ENCODE assay signal across 11 mouse cellular contexts in genomic region chr2:142554851-142555250, GRCm38 (mm10).
DNase-seq lines count a peak whose midpoint lies in the region; ATAC-seq and TF ChIP-seq lines count a peak whose summit lies in the region.
"Had no signal": no experiment of that assay in that cellular context is flagged by ENCODE, and none has a peak within 500 bp of the region (broad histone marks: within the 10 kb centered on the region; RNA-seq: fewer than 3 reads in every experiment).

No protein-coding gene starts in this region.

- H3K9ac ChIP-seq in midbrain, embryonic 16.5 days (ENCODE audit: low read depth, low read length) = no peak overlapping the region
- no peak overlapping the region for H3K9ac ChIP-seq in forebrain, postnatal 0 days
- H3K9ac ChIP-seq: liver, embryonic 13.5 days had no signal

- ATAC-seq in midbrain, embryonic 16.5 days = peak; percentile 45; the same call in 1 of the 2 replicates
- peak; percentile 95 for ATAC-seq in forebrain, postnatal 0 days
- ATAC-seq: intestine, embryonic 16.5 days had no signal

- no peak overlapping the region for H3K4me3 ChIP-seq in midbrain, embryonic 16.5 days (ENCODE audit: low read depth, low read length)
- H3K4me3 ChIP-seq in midbrain, embryonic 10.5 days = no peak overlapping the region
- H3K4me3 ChIP-seq in forebrain, postnatal 0 days (ENCODE audit: low read depth, low read length) = no peak overlapping the region
- H3K4me3 ChIP-seq: liver, embryonic 13.5 days; myocyte had no signal

- H3K4me1 ChIP-seq in midbrain, embryonic 16.5 days (ENCODE audit: control insufficient read depth, insufficient read depth, low read length) = no peaks in the 10 kb centered on the region
- H3K4me1 ChIP-seq in midbrain, embryonic 10.5 days = peaks cover 21% of the 10 kb centered on the region
- H3K4me1 ChIP-seq in forebrain, postnatal 0 days (ENCODE audit: insufficient read depth) = no peaks in the 10 kb centered on the region
- H3K4me1 ChIP-seq: liver, embryonic 13.5 days had no signal

- no peaks in the 10 kb centered on the region for H3K36me3 ChIP-seq in midbrain, embryonic 16.5 days (ENCODE audit: control insufficient read depth, insufficient read depth, low read length)
- no peaks in the 10 kb centered on the region for H3K36me3 ChIP-seq in midbrain, embryonic 10.5 days
- no peaks in the 10 kb centered on the region for H3K36me3 ChIP-seq in forebrain, postnatal 0 days (ENCODE audit: insufficient read depth)
- H3K36me3 ChIP-seq: liver, embryonic 13.5 days had no signal

- peak; percentile 9 for DNase-seq in gastrocnemius, postnatal 25 days
- DNase-seq in gastrocnemius, postnatal 36 days = no peak
- DNase-seq in midbrain, embryonic 10.5 days (ENCODE audit: low spot score) = no peak
- DNase-seq in forebrain, postnatal 0 days = peak; percentile 74
- peak; percentile 17 for DNase-seq in right cerebral cortex, postnatal 14 days
- no peak for DNase-seq in urinary bladder, postnatal 25 days (ENCODE audit: low spot score)
- no peak for DNase-seq in gastrocnemius, adult 8-10 months (ENCODE audit: low spot score in 2 of 2)
- DNase-seq: liver, embryonic 13.5 days had no signal

- intact Hi-C loops in gastrocnemius, postnatal 36 days (cut with DNase I) = no loop called here

- no peak overlapping the region for H3K4me2 ChIP-seq in midbrain, embryonic 16.5 days (ENCODE audit: low read length)
- no peak overlapping the region for H3K4me2 ChIP-seq in forebrain, postnatal 0 days (ENCODE audit: low read depth)
- H3K4me2 ChIP-seq: liver, embryonic 13.5 days had no signal

- no peak overlapping the region for H3K27ac ChIP-seq in midbrain, embryonic 16.5 days (ENCODE audit: low read length)
- H3K27ac ChIP-seq in midbrain, embryonic 10.5 days (replicated peaks) = no peak overlapping the region
- H3K27ac ChIP-seq in forebrain, postnatal 0 days (ENCODE audit: low read depth, low read length) = no peak overlapping the region
- H3K27ac ChIP-seq: liver, embryonic 13.5 days had no signal

- TF ChIP-seq CTCF in forebrain, postnatal 0 days (IDR thresholded peaks at IDR 0.05; ENCODE audit: low read depth) = peak; percentile 45

- H3K27me3 ChIP-seq in midbrain, embryonic 16.5 days (ENCODE audit: control insufficient read depth, insufficient read depth, low read depth, low read length) = no peaks in the 10 kb centered on the region
- peaks cover 15% of the 10 kb centered on the region; the same call in 1 of the 2 replicates for H3K27me3 ChIP-seq in midbrain, embryonic 10.5 days (ENCODE audit: low read depth, poor library complexity, severe bottlenecking)
- H3K27me3 ChIP-seq in forebrain, postnatal 0 days (ENCODE audit: insufficient read depth, low read length) = no peaks in the 10 kb centered on the region
- H3K27me3 ChIP-seq: liver, embryonic 13.5 days had no signal

- WGBS in midbrain, embryonic 16.5 days = 84% methylated on average over 2 of the region's 2 CpGs
- 87% methylated on average over 2 of the region's 2 CpGs for WGBS in midbrain, embryonic 10.5 days
- WGBS in forebrain, postnatal 0 days = 38% methylated on average over 2 of the region's 2 CpGs

- H3K9me3 ChIP-seq in midbrain, embryonic 16.5 days (replicated peaks; ENCODE audit: control insufficient read depth, low read length, poor library complexity, severe bottlenecking) = no peaks in the 10 kb centered on the region
- no peaks in the 10 kb centered on the region for H3K9me3 ChIP-seq in midbrain, embryonic 10.5 days (replicated peaks)
- H3K9me3 ChIP-seq in forebrain, postnatal 0 days (ENCODE audit: low read length) = no peaks in the 10 kb centered on the region
- H3K9me3 ChIP-seq: liver, embryonic 13.5 days had no signal

Comparison
In these comparisons a context has a peak if more than half of its experiments do, and no peak if none do; other contexts are left out.
1. DNase-seq: peak in gastrocnemius, postnatal 25 days (single experiment), forebrain, postnatal 0 days (single experiment) and right cerebral cortex, postnatal 14 days (single experiment); none in gastrocnemius, postnatal 36 days (0 of 2), midbrain, embryonic 10.5 days (single experiment), urinary bladder, postnatal 25 days (single experiment) and gastrocnemius, adult 8-10 months (0 of 2).